Mouse (Mus musculus): ENCODE data around the gene Taf11. TPM values are rescaled to one million over a fixed set of nuclear protein-coding genes. Genes with fewer than 3 reads are reported as not detected.

Gene Taf11
- total and polyA plus RNA-seq, 2 experiments from 2014 or later: 12.1 to 39.9 TPM

GRCm38 (mm10) chr17:27916366-27916765, 6.7 kb upstream of the Taf11 start:
- H3K4me3 ChIP-seq (ENCODE audit: low read depth, low read length): no peak overlapping the region
- H3K27me3 ChIP-seq (ENCODE audit: control insufficient read depth, insufficient read depth, low read length): no peaks in the 10 kb centered on the region
- H3K9me3 ChIP-seq (replicated peaks; ENCODE audit: control insufficient read depth, low read length): no peaks in the 10 kb centered on the region
- no peak overlapping the region for H3K9ac ChIP-seq (replicated peaks; ENCODE audit: low read depth, low read length)
- H3K36me3 ChIP-seq (replicated peaks; ENCODE audit: control insufficient read depth, insufficient read depth, low read length): peaks cover 7% of the 10 kb centered on the region; the same call in 1 of the 2 replicates
- ATAC-seq (ENCODE audit: insufficient read depth, low read depth) (no peak), DNase-seq (ENCODE audit: low spot score) (no peak)
- TF ChIP-seq EP300 (IDR thresholded peaks at IDR 0.05; ENCODE audit: low read depth) (no peak), CTCF (IDR thresholded peaks at IDR 0.05; ENCODE audit: low read depth) (no peak)
- H3K4me1 ChIP-seq (ENCODE audit: control insufficient read depth, insufficient read depth): peaks cover 8% of the 10 kb centered on the region; the same call in 1 of the 2 replicates
- no peak overlapping the region for H3K4me2 ChIP-seq (ENCODE audit: low read depth, low read length)
- WGBS: 55% methylated on average over 4 of the region's 4 CpGs
- H3K27ac ChIP-seq (ENCODE audit: low read depth): no peak overlapping the region

GRCm38 (mm10) chr17:27914742-27915141, 5.1 kb upstream of the Taf11 start:
- Histone ChIP-seq H3K27ac (ENCODE audit: low read depth) (no peak overlapping the region), H3K4me2 (ENCODE audit: low read depth, low read length) (no peak overlapping the region), H3K27me3 (ENCODE audit: control insufficient read depth, insufficient read depth, low read length) (no peaks in the 10 kb centered on the region), H3K4me3 (ENCODE audit: low read depth, low read length) (no peak overlapping the region), H3K9ac (replicated peaks; ENCODE audit: low read depth, low read length) (no peak overlapping the region), H3K4me1 (ENCODE audit: control insufficient read depth, insufficient read depth) (peaks cover 7% of the 10 kb centered on the region; the same call in 1 of the 2 replicates), H3K9me3 (replicated peaks; ENCODE audit: control insufficient read depth, low read length) (no peaks in the 10 kb centered on the region), H3K36me3 (replicated peaks; ENCODE audit: control insufficient read depth, insufficient read depth, low read length) (peaks cover 7% of the 10 kb centered on the region; the same call in 1 of the 2 replicates)
- WGBS: 89% methylated on average over 4 of the region's 4 CpGs
- no peak for DNase-seq (ENCODE audit: low spot score)
- no peak for ATAC-seq (ENCODE audit: insufficient read depth, low read depth)
- TF ChIP-seq EP300 (IDR thresholded peaks at IDR 0.05; ENCODE audit: low read depth) (no peak), CTCF (IDR thresholded peaks at IDR 0.05; ENCODE audit: low read depth) (no peak)

GRCm38 (mm10) chr17:27911371-27911770, 1.7 kb upstream of the Taf11 start:
- WGBS: 89% methylated on average over 7 of the region's 7 CpGs

GRCm38 (mm10) chr17:27908888-27909621, 589 bp downstream of the Taf11 start, which contains the start of gene Anks1:
Anks1 (plus strand) TSS chr17:27909306.
- peak; percentile 53 for DNase-seq (ENCODE audit: low spot score)
- Histone ChIP-seq H3K4me3 (ENCODE audit: low read depth, low read length) (peak within 1 kb of the TSS; percentile 95), H3K4me1 (ENCODE audit: control insufficient read depth, insufficient read depth) (peaks cover 21% of the 10 kb centered on the region), H3K9me3 (replicated peaks; ENCODE audit: control insufficient read depth, low read length) (no peaks in the 10 kb centered on the region), H3K36me3 (replicated peaks; ENCODE audit: control insufficient read depth, insufficient read depth, low read length) (peaks cover 17% of the 10 kb centered on the region), H3K9ac (replicated peaks; ENCODE audit: low read depth, low read length) (peak within 1 kb of the TSS; percentile 89), H3K27me3 (ENCODE audit: control insufficient read depth, insufficient read depth, low read length) (no peaks in the 10 kb centered on the region), H3K4me2 (ENCODE audit: low read depth, low read length) (peak within 1 kb of the TSS; percentile 99), H3K27ac (ENCODE audit: low read depth) (peak within 1 kb of the TSS; percentile 90)
- ATAC-seq (ENCODE audit: insufficient read depth, low read depth): peak; percentile 85
- WGBS: under 1% methylated on average over 59 of the region's 78 CpGs
- TF ChIP-seq CTCF (IDR thresholded peaks at IDR 0.05; ENCODE audit: low read depth) (0 out of 2 replicates have a peak, but pooled peaks have one; percentile 55), EP300 (IDR thresholded peaks at IDR 0.05; ENCODE audit: low read depth) (no peak)

More at GRCm38 (mm10) chr17:27911371-27911770, 1.7 kb upstream of the Taf11 start:
- Histone ChIP-seq H3K27me3 (ENCODE audit: control insufficient read depth, insufficient read depth, low read length) (no peaks in the 10 kb centered on the region), H3K9me3 (replicated peaks; ENCODE audit: control insufficient read depth, low read length) (no peaks in the 10 kb centered on the region), H3K4me3 (ENCODE audit: low read depth, low read length) (no peak overlapping the region), H3K4me1 (ENCODE audit: control insufficient read depth, insufficient read depth) (peaks cover 21% of the 10 kb centered on the region), H3K27ac (ENCODE audit: low read depth) (no peak overlapping the region), H3K4me2 (ENCODE audit: low read depth, low read length) (no peak overlapping the region), H3K9ac (replicated peaks; ENCODE audit: low read depth, low read length) (no peak overlapping the region), H3K36me3 (replicated peaks; ENCODE audit: control insufficient read depth, insufficient read depth, low read length) (peaks cover 7% of the 10 kb centered on the region; the same call in 1 of the 2 replicates)
- ATAC-seq (ENCODE audit: insufficient read depth, low read depth) (no peak), DNase-seq (ENCODE audit: low spot score) (no peak)
- TF ChIP-seq CTCF (IDR thresholded peaks at IDR 0.05; ENCODE audit: low read depth): no peak
- TF ChIP-seq EP300 (IDR thresholded peaks at IDR 0.05; ENCODE audit: low read depth): no peak

- DNase-seq (ENCODE audit: low spot score) (peak; percentile 71), ATAC-seq (ENCODE audit: insufficient read depth, low read depth) (peak; percentile 62; the same call in 1 of the 2 replicates)
- H3K9me3 ChIP-seq (replicated peaks; ENCODE audit: control insufficient read depth, low read length): no peaks in the 10 kb centered on the region
- peaks cover 21% of the 10 kb centered on the region for H3K4me1 ChIP-seq (ENCODE audit: control insufficient read depth, insufficient read depth)
- peak overlapping the region; percentile 89 for H3K9ac ChIP-seq (replicated peaks; ENCODE audit: low read depth, low read length)
- no peak; the same call in none of the 2 replicates for TF ChIP-seq CTCF (IDR thresholded peaks at IDR 0.05; ENCODE audit: low read depth)
- no peak for TF ChIP-seq EP300 (IDR thresholded peaks at IDR 0.05; ENCODE audit: low read depth)
- 0% methylated on average over 11 of the region's 12 CpGs for WGBS
- peak overlapping the region; percentile 99 for H3K4me2 ChIP-seq (ENCODE audit: low read depth, low read length)
- peak overlapping the region; percentile 90 for H3K27ac ChIP-seq (ENCODE audit: low read depth)
- H3K27me3 ChIP-seq (ENCODE audit: control insufficient read depth, insufficient read depth, low read length): no peaks in the 10 kb centered on the region
- peaks cover 19% of the 10 kb centered on the region for H3K36me3 ChIP-seq (replicated peaks; ENCODE audit: control insufficient read depth, insufficient read depth, low read length)
- peak overlapping the region; percentile 95 for H3K4me3 ChIP-seq (ENCODE audit: low read depth, low read length)
Measured at GRCm38 (mm10) chr17:27908206-27908887, 1.3 kb downstream of the Taf11 start.
